ENCODE assay signal across 12 mouse cellular contexts in the genomic region with DNA sequence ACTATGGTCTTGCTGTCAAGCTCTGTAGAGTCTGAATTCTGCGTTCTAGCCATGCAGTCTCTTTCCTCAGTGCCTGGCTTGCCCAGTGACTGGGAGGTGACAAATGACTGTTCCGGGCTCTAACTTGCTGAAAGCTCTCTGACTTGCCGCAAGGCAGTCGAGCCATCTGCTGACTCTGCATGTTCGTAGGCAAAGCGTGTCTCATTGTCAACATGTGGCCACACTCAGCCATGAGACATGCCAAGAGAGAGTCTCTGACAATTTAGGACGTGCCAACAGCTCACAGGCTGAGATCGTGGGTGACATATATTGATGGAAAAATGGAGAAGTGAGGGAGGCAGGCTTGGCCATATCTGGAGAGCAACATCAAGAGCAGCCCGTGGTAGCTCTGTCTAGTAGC. TPM values are rescaled to one million over a fixed set of nuclear protein-coding genes. Genes with fewer than 3 reads are reported as not detected.
DNase-seq lines count a peak whose midpoint lies in the region; ATAC-seq and TF ChIP-seq lines count a peak whose summit lies in the region.
"Had no signal": no experiment of that assay in that cellular context is flagged by ENCODE, and none has a peak within 500 bp of the region (broad histone marks: within the 10 kb centered on the region; RNA-seq: fewer than 3 reads in every experiment).

No protein-coding gene starts in this region.

- H3K9me3 ChIP-seq in forebrain, embryonic 16.5 days (ENCODE audit: control insufficient read depth, low read length): no peaks in the 10 kb centered on the region
- no peaks in the 10 kb centered on the region for H3K9me3 ChIP-seq in forebrain, embryonic 15.5 days
- H3K9me3 ChIP-seq in liver, embryonic 12.5 days (replicated peaks): no peaks in the 10 kb centered on the region
- H3K9me3 ChIP-seq: limb, embryonic 12.5 days; midbrain, embryonic 15.5 days; neural tube, embryonic 15.5 days had no signal

- intact Hi-C loops in left cerebral cortex, postnatal 4 days (cut with DNase I): no loop called here
- intact Hi-C loops in left cerebral cortex, adult 2 months (cut with DNase I): loop anchor here (2.0 kb wide), 1 partner anchor 154 kb away; no protein-coding TSS in a partner anchor

- H3K36me3 ChIP-seq in forebrain, embryonic 16.5 days (ENCODE audit: control insufficient read depth, insufficient read depth): no peaks in the 10 kb centered on the region
- no peaks in the 10 kb centered on the region for H3K36me3 ChIP-seq in forebrain, embryonic 15.5 days
- H3K36me3 ChIP-seq in liver, embryonic 12.5 days: no peaks in the 10 kb centered on the region
- H3K36me3 ChIP-seq: limb, embryonic 12.5 days; midbrain, embryonic 15.5 days; neural tube, embryonic 15.5 days had no signal

- no peak overlapping the region for H3K9ac ChIP-seq in forebrain, embryonic 16.5 days (replicated peaks; ENCODE audit: low read depth, low read length)
- no peak overlapping the region for H3K9ac ChIP-seq in forebrain, embryonic 15.5 days (replicated peaks)
- peak overlapping the region; percentile 71 for H3K9ac ChIP-seq in liver, embryonic 12.5 days
- H3K9ac ChIP-seq: limb, embryonic 12.5 days; midbrain, embryonic 15.5 days; neural tube, embryonic 15.5 days had no signal

- peak; percentile 41; the same call in 1 of the 2 replicates for ATAC-seq in forebrain, embryonic 16.5 days
- ATAC-seq in forebrain, embryonic 15.5 days (replicated peaks): no peak
- no peak for ATAC-seq in liver, embryonic 12.5 days

- H3K4me1 ChIP-seq in forebrain, embryonic 16.5 days (replicated peaks; ENCODE audit: control insufficient read depth, insufficient read depth, low read length): no peaks in the 10 kb centered on the region; the same call in 1 of the 2 replicates
- H3K4me1 ChIP-seq in forebrain, embryonic 15.5 days: peaks cover 5% of the 10 kb centered on the region; the same call in 1 of the 2 replicates
- peaks cover 99% of the 10 kb centered on the region for H3K4me1 ChIP-seq in liver, embryonic 12.5 days

- no peak overlapping the region for H3K4me2 ChIP-seq in forebrain, embryonic 16.5 days (ENCODE audit: low read length)
- no peak overlapping the region for H3K4me2 ChIP-seq in forebrain, embryonic 15.5 days (replicated peaks)
- H3K4me2 ChIP-seq in liver, embryonic 12.5 days: peak overlapping the region; percentile 50
- H3K4me2 ChIP-seq: limb, embryonic 12.5 days; midbrain, embryonic 15.5 days; neural tube, embryonic 15.5 days had no signal

- no peak for TF ChIP-seq CTCF in left cerebral cortex, adult 2 months (IDR thresholded peaks at IDR 0.05)

- H3K4me3 ChIP-seq in forebrain, embryonic 16.5 days (replicated peaks; ENCODE audit: low read length): no peak overlapping the region
- no peak overlapping the region for H3K4me3 ChIP-seq in forebrain, embryonic 15.5 days
- H3K4me3 ChIP-seq in left cerebral cortex, adult 2 months: no peak overlapping the region
- H3K4me3 ChIP-seq in liver, embryonic 12.5 days: no peak overlapping the region
- H3K4me3 ChIP-seq: limb, embryonic 12.5 days; midbrain, embryonic 15.5 days; neural tube, embryonic 15.5 days had no signal

- H3K27ac ChIP-seq in forebrain, embryonic 16.5 days (ENCODE audit: low read length): no peak overlapping the region
- no peak overlapping the region for H3K27ac ChIP-seq in forebrain, embryonic 15.5 days (replicated peaks)
- H3K27ac ChIP-seq in left cerebral cortex, adult 2 months: no peak overlapping the region
- H3K27ac ChIP-seq in liver, embryonic 12.5 days: peak overlapping the region; percentile 100
- H3K27ac ChIP-seq: limb, embryonic 12.5 days; neural tube, embryonic 15.5 days had no signal

- DNase-seq in left cerebral cortex, postnatal 4 days: peak; percentile 48
- no peak for DNase-seq in left cerebral cortex, adult 2 months (ENCODE audit: extremely low spot score in 1 of 2, low spot score in 2 of 2)
- DNase-seq in brain, adult 2 months (ENCODE audit: low read depth, low spot score): peak; percentile 61
- DNase-seq in urinary bladder, postnatal 36 days (ENCODE audit: low spot score in 2 of 2): no peak
- DNase-seq: gastrocnemius, postnatal 36 days; kidney, adult 11 months had no signal

- WGBS in forebrain, embryonic 16.5 days: 76% methylated on average over 9 of the region's 9 CpGs
- WGBS in forebrain, embryonic 15.5 days: 74% methylated on average over 9 of the region's 9 CpGs
- WGBS in liver, embryonic 12.5 days (ENCODE audit: insufficient replicate concordance): 74% methylated on average over 9 of the region's 9 CpGs

- no peaks in the 10 kb centered on the region for H3K27me3 ChIP-seq in forebrain, embryonic 16.5 days (replicated peaks; ENCODE audit: control insufficient read depth, insufficient read depth, low read length)
- no peaks in the 10 kb centered on the region for H3K27me3 ChIP-seq in forebrain, embryonic 15.5 days
- no peaks in the 10 kb centered on the region for H3K27me3 ChIP-seq in liver, embryonic 12.5 days (replicated peaks)
- H3K27me3 ChIP-seq: midbrain, embryonic 15.5 days; neural tube, embryonic 15.5 days had no signal

RNA-seq across cellular contexts. Expression of a gene that starts 36.9 kb away (rescaled TPM):
- 26.9 and 29.2 TPM in 2 replicates for polyA plus RNA-seq in forebrain, embryonic 16.5 days (2015; fragmentation: Nextera tagmentation; extraction: Ambion mirVana)
- polyA plus RNA-seq in forebrain, embryonic 15.5 days (2015; fragmentation: Nextera tagmentation; extraction: Ambion mirVana): 29.2 and 29.7 TPM in 2 replicates
- 10 to 100 TPM; 54.6 to 55.5 TPM for total RNA-seq in left cerebral cortex, postnatal 4 days (2021)
- 10 to 100 TPM; 54.7 to 61.3 TPM for total RNA-seq in left cerebral cortex, adult 2 months (2021)
- polyA plus RNA-seq in liver, embryonic 12.5 days (2016; fragmentation: Nextera tagmentation; extraction: Ambion mirVana): 26.8 and 28.9 TPM in 2 replicates

RNA-seq across cellular contexts. Expression of a gene that starts 37.6 kb away (rescaled TPM):
- 1.1 and 1.4 TPM in 2 replicates for polyA plus RNA-seq in forebrain, embryonic 16.5 days (2015; fragmentation: Nextera tagmentation; extraction: Ambion mirVana)
- 1.2 and 1.8 TPM in 2 replicates for polyA plus RNA-seq in forebrain, embryonic 15.5 days (2015; fragmentation: Nextera tagmentation; extraction: Ambion mirVana)
- total RNA-seq in left cerebral cortex, postnatal 4 days (2021): 1 to 10 TPM; 1.3 to 1.4 TPM
- total RNA-seq in left cerebral cortex, adult 2 months (2021): 1 to 10 TPM; 2.2 to 2.6 TPM
- polyA plus RNA-seq in liver, embryonic 12.5 days (2016; fragmentation: Nextera tagmentation; extraction: Ambion mirVana): 11.3 and 12.9 TPM in 2 replicates

Comparison
In these comparisons a context has a peak if more than half of its experiments do, and no peak if none do; other contexts are left out.
1. DNase-seq: peak in left cerebral cortex, postnatal 4 days (single experiment) and brain, adult 2 months (single experiment); none in left cerebral cortex, adult 2 months (0 of 2) and urinary bladder, postnatal 36 days (0 of 2).